Mouse (Mus musculus): Measurements from ENCODE around the gene Asb1. TPM values are rescaled to one million over a fixed set of nuclear protein-coding genes. Genes with fewer than 3 reads are reported as not detected.

Asb1 gene
- 4.9 and 5.3 TPM in 2 replicates for polyA plus RNA-seq (2015; fragmentation: Nextera tagmentation; extraction: Ambion mirVana)

DNA sequence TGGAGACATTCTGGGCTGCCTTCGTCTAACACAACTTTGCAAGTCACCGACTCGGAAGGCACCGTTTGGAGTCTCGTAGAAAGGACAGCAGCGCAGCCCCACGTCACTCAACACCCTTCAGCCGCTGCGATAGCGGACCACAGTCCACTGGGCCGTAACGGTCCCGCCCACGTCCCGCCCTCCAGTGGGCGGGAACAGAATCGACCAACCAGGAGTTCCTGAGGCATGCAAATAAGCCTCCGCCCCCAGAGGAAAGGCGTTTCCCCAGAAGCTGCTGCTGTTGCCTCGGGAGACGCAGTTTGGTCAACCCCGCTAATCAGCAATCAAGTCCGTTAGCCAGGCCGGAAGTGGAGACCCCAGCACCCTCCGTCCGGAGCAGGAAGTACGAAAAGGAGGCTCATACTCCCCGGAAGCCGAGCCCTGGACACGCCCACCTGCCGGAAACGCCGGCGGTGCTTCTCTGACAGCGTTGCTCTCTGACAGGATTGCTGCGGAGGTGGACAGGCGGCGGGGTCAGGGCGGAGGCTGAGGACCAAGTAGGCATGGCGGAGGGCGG, at the start of gene Asb1:
Gene Asb1, plus strand, starts transcription at position 274 of the 556 bp plus-strand sequence.
- H3K27me3 ChIP-seq = peaks cover 37% of the 10 kb centered on the region
- peaks cover 6% of the 10 kb centered on the region; the same call in 1 of the 2 replicates for H3K36me3 ChIP-seq
- H3K27ac ChIP-seq = no peak within 1 kb of the TSS
- H3K9me3 ChIP-seq = no peaks in the 10 kb centered on the region
- H3K9ac ChIP-seq = peak within 1 kb of the TSS; percentile 66
- peak; percentile 95 for ATAC-seq (ENCODE audit: insufficient number of reproducible peaks, low FRiP score, low TSS enrichment, low read depth)
- H3K4me1 ChIP-seq = peaks cover 26% of the 10 kb centered on the region
- WGBS = under 1% methylated on average over 41 of the region's 41 CpGs
- H3K4me2 ChIP-seq = peak within 1 kb of the TSS; percentile 97
- peak within 1 kb of the TSS; percentile 85 for H3K4me3 ChIP-seq

DNA sequence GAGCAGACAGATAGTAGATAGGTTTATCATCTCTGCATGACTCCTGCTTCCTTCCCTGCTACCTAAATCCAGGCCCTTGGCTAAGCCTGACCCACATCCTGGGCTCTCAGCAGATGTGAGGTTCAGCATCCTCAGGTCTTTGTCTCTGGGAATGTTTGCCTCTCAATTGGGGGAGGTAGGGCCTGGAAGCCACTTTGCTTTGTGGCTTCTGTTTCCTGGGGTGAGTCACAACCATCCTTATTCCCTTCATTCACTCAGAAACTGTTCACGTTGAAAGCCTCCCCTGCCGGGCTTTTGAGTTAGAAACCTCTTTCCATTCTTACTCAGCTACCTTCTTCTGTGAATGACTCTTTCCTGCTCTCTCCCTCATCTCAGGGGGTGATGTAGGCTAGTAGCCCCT, 47.6 kb upstream of the Asb1 start:
- Histone ChIP-seq H3K9me3 (no peaks in the 10 kb centered on the region), H3K27ac (no peak overlapping the region), H3K27me3 (no peaks in the 10 kb centered on the region; the same call in 1 of the 2 replicates), H3K4me3 (no peak overlapping the region), H3K4me2 (no peak overlapping the region), H3K9ac (no peak overlapping the region), H3K36me3 (no peaks in the 10 kb centered on the region), H3K4me1 (peaks cover 14% of the 10 kb centered on the region)
- ATAC-seq (ENCODE audit: insufficient number of reproducible peaks, low FRiP score, low TSS enrichment, low read depth) = no peak
- 63% methylated on average over 2 of the region's 2 CpGs for WGBS

- no peaks in the 10 kb centered on the region; the same call in 1 of the 2 replicates for H3K27me3 ChIP-seq
- peak overlapping the region; percentile 89 for H3K4me3 ChIP-seq
- 0 out of 2 replicates have a peak overlapping the region, but pooled peaks have one; percentile 4 for H3K9ac ChIP-seq
- ATAC-seq (ENCODE audit: insufficient number of reproducible peaks, low FRiP score, low TSS enrichment, low read depth) = no peak
- H3K9me3 ChIP-seq = no peaks in the 10 kb centered on the region
- H3K27ac ChIP-seq = no peak overlapping the region
- H3K4me1 ChIP-seq = peaks cover 14% of the 10 kb centered on the region
- H3K36me3 ChIP-seq = no peaks in the 10 kb centered on the region
- 34% methylated on average over 3 of the region's 3 CpGs for WGBS
- H3K4me2 ChIP-seq = peak overlapping the region; percentile 79
These were observed 46.4 kb upstream of the Asb1 start for GRCm38 (mm10) chr1:91493938-91494337.

DNA sequence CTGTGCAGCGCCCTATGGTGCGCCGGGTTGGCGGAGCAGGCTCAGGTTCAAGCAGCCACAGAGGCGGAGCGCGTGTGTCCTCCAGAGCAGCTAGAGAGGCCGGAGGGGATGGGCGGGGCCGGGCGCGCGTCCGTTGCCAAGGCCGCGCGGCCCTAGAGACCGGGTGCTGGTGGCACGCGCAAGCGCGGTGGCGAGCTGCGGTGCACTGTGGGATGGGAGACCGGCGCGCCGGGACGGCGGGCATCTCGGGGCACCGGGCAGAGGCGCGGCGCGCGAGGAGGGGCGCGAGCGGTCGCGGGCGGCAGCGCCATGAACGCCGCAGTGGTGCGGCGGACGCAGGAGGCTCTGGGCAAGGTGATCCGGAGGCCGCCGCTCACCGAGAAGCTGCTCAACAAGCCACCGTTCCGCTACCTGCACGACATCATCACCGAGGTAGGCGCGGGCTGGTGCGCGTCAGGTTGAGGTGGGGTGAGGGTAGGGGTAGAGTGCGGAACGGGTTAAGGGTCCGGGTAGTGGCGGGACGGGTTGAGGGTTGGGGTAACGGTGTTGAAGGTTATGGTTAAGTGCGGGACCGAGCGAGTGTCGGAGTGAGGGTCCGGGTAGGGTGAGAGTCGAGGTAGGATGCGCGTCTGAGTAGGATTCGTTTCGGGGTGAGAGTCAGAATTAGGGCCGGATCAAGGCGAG, 45.7 kb upstream of the Asb1 start, which contains the start of gene Traf3ip1:
Gene Traf3ip1, plus strand, starts transcription at position 191 of the 684 bp plus-strand sequence.
- peak within 1 kb of the TSS; percentile 89 for H3K4me3 ChIP-seq

DNA sequence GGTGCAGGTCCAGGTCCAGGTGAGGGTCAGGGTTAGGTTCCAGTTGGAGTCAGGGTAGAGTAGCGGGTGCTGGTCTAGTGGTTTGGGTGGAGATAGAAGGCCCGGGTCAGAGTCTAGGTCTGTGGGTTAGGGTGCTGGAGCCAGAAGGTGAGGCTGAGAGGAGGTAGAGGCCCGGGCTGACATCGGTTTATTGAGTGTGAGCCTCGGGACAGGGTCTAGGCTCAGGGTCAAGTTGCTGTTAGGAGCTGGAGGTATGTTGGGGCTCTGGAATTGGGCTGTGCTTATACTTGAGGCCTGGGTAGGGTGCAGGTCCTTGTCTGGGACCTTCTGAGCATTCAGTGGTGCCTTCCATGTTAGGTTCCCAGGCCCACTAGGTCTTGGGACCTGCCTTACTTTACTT, 45.0 kb upstream of the Asb1 start:
- 0 out of 2 replicates have a peak, but pooled peaks cover 5% of the 10 kb centered on the region for H3K36me3 ChIP-seq
- peaks cover 14% of the 10 kb centered on the region for H3K4me1 ChIP-seq
- no peaks in the 10 kb centered on the region; the same call in 1 of the 2 replicates for H3K27me3 ChIP-seq
- peak overlapping the region; percentile 60 for H3K9ac ChIP-seq
- 54% methylated on average over 5 of the region's 5 CpGs for WGBS
- H3K9me3 ChIP-seq = no peaks in the 10 kb centered on the region
- no peak overlapping the region for H3K27ac ChIP-seq
- H3K4me3 ChIP-seq = peak overlapping the region; percentile 89
- peak overlapping the region; percentile 79 for H3K4me2 ChIP-seq
- ATAC-seq (ENCODE audit: insufficient number of reproducible peaks, low FRiP score, low TSS enrichment, low read depth) = no peak

More for the DNA sequence above, 45.7 kb upstream of the Asb1 start, which contains the start of gene Traf3ip1:
- no peaks in the 10 kb centered on the region; the same call in 1 of the 2 replicates for H3K27me3 ChIP-seq
- WGBS = under 1% methylated on average over 79 of the region's 79 CpGs
- H3K36me3 ChIP-seq = no peaks in the 10 kb centered on the region
- peak; percentile 90 for ATAC-seq (ENCODE audit: insufficient number of reproducible peaks, low FRiP score, low TSS enrichment, low read depth)
- peak within 1 kb of the TSS; percentile 60 for H3K9ac ChIP-seq
- H3K27ac ChIP-seq = no peak within 1 kb of the TSS
- peak within 1 kb of the TSS; percentile 79 for H3K4me2 ChIP-seq
- H3K4me1 ChIP-seq = peaks cover 14% of the 10 kb centered on the region
- no peaks in the 10 kb centered on the region for H3K9me3 ChIP-seq

DNA sequence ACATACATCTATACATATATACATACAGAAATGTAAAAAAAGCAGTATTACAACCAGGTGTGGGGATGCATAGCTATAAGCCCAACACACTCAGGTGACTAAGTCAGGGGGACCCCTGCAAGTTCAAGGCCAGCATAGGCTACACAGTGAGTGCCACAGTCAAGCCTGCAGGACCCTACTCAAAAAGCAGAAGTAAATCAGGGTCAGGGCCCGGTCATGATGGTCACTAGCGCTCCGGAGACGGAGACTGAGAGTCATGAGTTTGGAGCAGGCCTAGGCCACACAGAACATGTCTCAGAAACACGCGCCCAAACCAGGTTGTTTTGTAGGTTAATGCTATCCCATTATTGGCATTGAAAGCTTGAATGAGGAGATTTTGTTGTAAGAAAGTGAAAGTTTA, 41.8 kb upstream of the Asb1 start:
- H3K9me3 ChIP-seq = no peaks in the 10 kb centered on the region
- 95% methylated on average over 6 of the region's 6 CpGs for whole genome bisulfite sequencing
- no peak overlapping the region for H3K4me2 ChIP-seq
- H3K36me3 ChIP-seq = peaks cover 23% of the 10 kb centered on the region
- no peak overlapping the region for H3K27ac ChIP-seq
- no peak overlapping the region for H3K9ac ChIP-seq
- no peak overlapping the region for H3K4me3 ChIP-seq
- no peak for ATAC-seq (ENCODE audit: insufficient number of reproducible peaks, low FRiP score, low TSS enrichment, low read depth)
- H3K4me1 ChIP-seq = peaks cover 14% of the 10 kb centered on the region
- H3K27me3 ChIP-seq = no peaks in the 10 kb centered on the region

GRCm38 (mm10) chr1:91504615-91505014, 35.7 kb upstream of the Asb1 start:
- Histone ChIP-seq H3K9me3 (no peaks in the 10 kb centered on the region), H3K9ac (no peak overlapping the region), H3K27me3 (no peaks in the 10 kb centered on the region), H3K4me2 (no peak overlapping the region), H3K36me3 (peaks cover 56% of the 10 kb centered on the region), H3K27ac (no peak overlapping the region), H3K4me1 (no peaks in the 10 kb centered on the region), H3K4me3 (no peak overlapping the region)
- no peak for ATAC-seq (ENCODE audit: insufficient number of reproducible peaks, low FRiP score, low TSS enrichment, low read depth)
- WGBS = 58% methylated on average over 3 of the region's 3 CpGs

DNA sequence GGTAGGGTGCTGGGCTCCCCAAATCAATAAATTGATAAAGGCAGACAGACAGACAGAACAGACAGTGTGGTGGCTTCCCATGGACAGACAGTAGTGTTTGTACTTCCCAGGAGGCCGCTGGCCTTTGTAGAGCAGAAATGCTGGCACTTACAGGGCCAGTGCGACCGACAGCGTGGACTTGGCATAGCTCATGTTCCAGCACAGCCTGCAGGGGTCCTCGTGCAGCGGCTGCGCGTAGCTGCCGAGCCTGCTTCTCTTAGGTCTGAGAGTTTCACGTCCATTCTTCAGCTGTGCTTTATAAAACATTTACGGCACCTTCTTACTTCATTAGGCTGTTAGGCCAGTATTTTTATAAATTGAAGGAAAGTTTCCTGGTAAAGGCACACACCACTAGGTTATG, 25.4 kb upstream of the Asb1 start:
- Histone ChIP-seq H3K9ac (no peak overlapping the region), H3K27ac (no peak overlapping the region), H3K4me3 (no peak overlapping the region), H3K36me3 (peaks cover 15% of the 10 kb centered on the region), H3K4me1 (0 out of 2 replicates have a peak, but pooled peaks cover 4% of the 10 kb centered on the region), H3K27me3 (no peaks in the 10 kb centered on the region), H3K4me2 (no peak overlapping the region), H3K9me3 (no peaks in the 10 kb centered on the region)
- WGBS = 56% methylated on average over 11 of the region's 11 CpGs
- no peak for ATAC-seq (ENCODE audit: insufficient number of reproducible peaks, low FRiP score, low TSS enrichment, low read depth)

DNA sequence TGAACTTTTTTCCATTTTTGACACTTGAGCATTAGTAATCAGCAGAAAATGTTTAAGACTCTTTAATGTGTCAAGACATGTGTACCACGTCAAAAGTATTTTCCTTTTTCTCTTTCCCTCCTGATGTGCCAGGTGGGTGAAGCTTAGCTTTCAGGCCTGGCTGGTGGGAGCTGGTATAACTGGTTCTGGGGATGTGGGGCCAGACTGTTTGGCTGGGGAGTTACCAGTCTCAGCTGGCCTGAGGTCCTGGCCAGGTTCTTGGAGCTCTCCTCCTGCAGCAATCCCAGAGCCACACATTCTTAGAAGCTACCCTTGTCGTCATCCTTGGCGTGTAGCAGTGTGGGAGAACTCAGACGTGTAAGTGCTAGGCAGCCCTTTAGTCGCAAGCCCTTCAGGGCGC, 24.7 kb upstream of the Asb1 start:
- 0 out of 2 replicates have a peak overlapping the region, but pooled peaks have one; percentile 18 for H3K27ac ChIP-seq
- WGBS = 65% methylated on average over 6 of the region's 6 CpGs
- H3K4me2 ChIP-seq = no peak overlapping the region
- no peaks in the 10 kb centered on the region for H3K27me3 ChIP-seq
- H3K9me3 ChIP-seq = no peaks in the 10 kb centered on the region
- no peak for ATAC-seq (ENCODE audit: insufficient number of reproducible peaks, low FRiP score, low TSS enrichment, low read depth)
- H3K9ac ChIP-seq = no peak overlapping the region
- peaks cover 15% of the 10 kb centered on the region for H3K36me3 ChIP-seq
- no peak overlapping the region for H3K4me3 ChIP-seq
- 0 out of 2 replicates have a peak, but pooled peaks cover 4% of the 10 kb centered on the region for H3K4me1 ChIP-seq

DNA sequence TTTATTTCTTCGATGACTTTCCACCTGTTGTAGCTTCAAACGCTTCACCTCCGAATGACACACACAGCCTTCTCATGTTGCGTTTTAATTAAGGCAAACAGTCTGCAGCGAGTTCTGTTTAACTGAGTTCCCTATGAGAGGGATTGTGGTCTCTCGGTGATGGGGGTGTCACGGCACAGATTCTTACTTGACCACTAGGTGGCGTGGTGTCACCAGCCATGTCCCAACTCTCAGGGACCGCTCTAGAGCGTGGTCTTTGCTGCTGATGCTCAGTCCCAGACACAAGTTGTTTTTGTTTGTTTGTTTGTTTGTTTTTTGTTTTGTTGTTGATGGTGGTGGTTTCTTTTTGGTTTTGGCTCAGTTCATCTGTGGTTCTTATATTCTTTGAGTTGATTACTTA, 16.6 kb upstream of the Asb1 start:
- no peak for ATAC-seq (ENCODE audit: insufficient number of reproducible peaks, low FRiP score, low TSS enrichment, low read depth)
- peaks cover 56% of the 10 kb centered on the region for H3K36me3 ChIP-seq
- no peak overlapping the region for H3K27ac ChIP-seq

GRCm38 (mm10) chr1:91525838-91526237, 14.5 kb upstream of the Asb1 start:
- no peak overlapping the region for H3K4me2 ChIP-seq
- H3K4me3 ChIP-seq = no peak overlapping the region
- no peak overlapping the region for H3K9ac ChIP-seq
- WGBS = 78% methylated on average over 14 of the region's 14 CpGs
- H3K27ac ChIP-seq = no peak overlapping the region
- no peaks in the 10 kb centered on the region for H3K9me3 ChIP-seq
- H3K36me3 ChIP-seq = peaks cover 48% of the 10 kb centered on the region
- H3K4me1 ChIP-seq = 0 out of 2 replicates have a peak, but pooled peaks cover 2% of the 10 kb centered on the region
- no peak for ATAC-seq (ENCODE audit: insufficient number of reproducible peaks, low FRiP score, low TSS enrichment, low read depth)
- no peaks in the 10 kb centered on the region for H3K27me3 ChIP-seq

More for the DNA sequence above, 16.6 kb upstream of the Asb1 start:
- Histone ChIP-seq H3K9me3 (no peaks in the 10 kb centered on the region), H3K9ac (no peak overlapping the region), H3K4me1 (0 out of 2 replicates have a peak, but pooled peaks cover 2% of the 10 kb centered on the region), H3K27me3 (no peaks in the 10 kb centered on the region), H3K4me2 (no peak overlapping the region), H3K4me3 (no peak overlapping the region)
- 9% methylated on average over 10 of the region's 10 CpGs for WGBS

DNA sequence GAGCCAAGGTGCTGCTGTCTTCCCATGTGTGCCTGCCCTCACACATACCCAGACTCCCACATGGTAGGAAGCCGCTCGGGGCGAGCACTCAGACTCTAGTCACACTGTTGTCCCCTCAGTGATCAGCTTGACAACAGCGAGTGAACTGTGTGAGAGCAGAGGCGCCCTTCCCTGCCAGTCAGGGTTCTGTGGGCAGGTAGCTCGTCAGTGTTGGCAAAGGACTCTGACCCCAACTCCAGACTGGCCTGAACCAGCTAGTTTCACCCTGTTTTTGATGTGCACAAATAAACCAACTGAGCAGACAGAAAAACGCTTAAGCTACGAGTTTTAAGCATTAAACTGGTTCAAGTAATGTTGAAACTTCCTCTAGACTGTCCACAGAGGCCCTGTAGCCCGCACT, 10.2 kb upstream of the Asb1 start:
- Histone ChIP-seq H3K4me1 (peaks cover 19% of the 10 kb centered on the region), H3K9me3 (no peaks in the 10 kb centered on the region), H3K36me3 (peaks cover 23% of the 10 kb centered on the region), H3K4me2 (no peak overlapping the region), H3K27me3 (peaks cover 4% of the 10 kb centered on the region; the same call in 1 of the 2 replicates), H3K4me3 (no peak overlapping the region), H3K9ac (no peak overlapping the region), H3K27ac (no peak overlapping the region)
- ATAC-seq (ENCODE audit: insufficient number of reproducible peaks, low FRiP score, low TSS enrichment, low read depth) = no peak
- 87% methylated on average over 9 of the region's 9 CpGs for WGBS

All from limb, embryonic 15.5 days (tissue).